Mouse (Mus musculus): ENCODE measurements around the gene Brd7.

DNA sequence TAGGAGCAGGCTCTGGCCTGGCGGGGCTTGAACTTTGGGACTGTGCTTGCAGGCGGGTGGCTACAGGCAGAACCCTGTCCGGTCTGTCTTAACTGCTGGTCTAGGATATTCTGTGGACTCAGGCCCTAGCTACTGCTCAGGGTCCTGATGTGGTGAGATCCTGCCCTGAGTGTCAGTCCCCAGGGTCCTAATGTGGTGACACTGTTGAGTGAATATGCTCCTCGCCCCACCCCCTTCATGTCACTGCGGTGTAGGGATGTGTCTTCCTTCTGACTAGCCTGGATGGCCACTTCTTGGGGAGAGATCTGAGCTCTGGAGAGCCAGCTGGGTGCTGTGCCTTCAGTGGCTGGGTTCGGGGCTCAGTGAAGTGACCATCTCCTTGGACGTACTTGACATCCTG, 52.1 kb downstream of the Brd7 start:
- TF ChIP-seq CTCF (IDR thresholded peaks at IDR 0.05; ENCODE audit: control insufficient read depth, insufficient read depth, low read length) (no peak), POLR2A (IDR thresholded peaks at IDR 0.05; ENCODE audit: borderline replicate concordance, control insufficient read depth, low read depth, low read length) (no peak)
